In genomic region chr4:134674970-134675369, GRCm38 (mm10) we compare ENCODE assay signal across 27 mouse cellular contexts. TPM values are rescaled to one million over a fixed set of nuclear protein-coding genes. Genes with fewer than 3 reads are reported as not detected.
DNase-seq lines count a peak whose midpoint lies in the region; ATAC-seq and TF ChIP-seq lines count a peak whose summit lies in the region.
"Had no signal": no experiment of that assay in that cellular context is flagged by ENCODE, and none has a peak within 500 bp of the region (broad histone marks: within the 10 kb centered on the region; RNA-seq: fewer than 3 reads in every experiment).

No protein-coding gene starts in this region.

- no peak overlapping the region for H3K4me2 ChIP-seq in hindbrain, embryonic 14.5 days (replicated peaks)
- no peak overlapping the region for H3K4me2 ChIP-seq in kidney, embryonic 15.5 days
- H3K4me2 ChIP-seq in midbrain, embryonic 15.5 days = no peak overlapping the region
- H3K4me2 ChIP-seq: embryonic facial prominence, embryonic 15.5 days; heart, embryonic 15.5 days; limb, embryonic 13.5 days; liver, embryonic 12.5 days; midbrain, embryonic 12.5 days had no signal

- H3K4me1 ChIP-seq in cerebellum, adult 2 months (ENCODE audit: control insufficient read depth, insufficient read depth, low read length) = peaks cover 75% of the 10 kb centered on the region
- peaks cover 86% of the 10 kb centered on the region for H3K4me1 ChIP-seq in hindbrain, embryonic 10.5 days (replicated peaks)
- H3K4me1 ChIP-seq in hindbrain, embryonic 14.5 days (replicated peaks; ENCODE audit: control insufficient read depth, insufficient read depth, low read length) = peaks cover 44% of the 10 kb centered on the region
- H3K4me1 ChIP-seq in kidney, embryonic 15.5 days = peaks cover 58% of the 10 kb centered on the region
- H3K4me1 ChIP-seq in midbrain, embryonic 15.5 days = peaks cover 22% of the 10 kb centered on the region

- H3K36me3 ChIP-seq in hindbrain, embryonic 10.5 days = no peaks in the 10 kb centered on the region
- no peaks in the 10 kb centered on the region for H3K36me3 ChIP-seq in hindbrain, embryonic 14.5 days (replicated peaks; ENCODE audit: control insufficient read depth, insufficient read depth)
- H3K36me3 ChIP-seq in kidney, embryonic 15.5 days = no peaks in the 10 kb centered on the region
- H3K36me3 ChIP-seq in midbrain, embryonic 15.5 days (replicated peaks) = no peaks in the 10 kb centered on the region
- H3K36me3 ChIP-seq: embryonic facial prominence, embryonic 15.5 days; heart, embryonic 15.5 days; limb, embryonic 13.5 days; liver, embryonic 12.5 days; midbrain, embryonic 12.5 days had no signal

- no peak for TF ChIP-seq CTCF in cerebellum, adult 2 months (IDR thresholded peaks at IDR 0.05; ENCODE audit: borderline replicate concordance, insufficient read depth, low read depth, low read length)

- no peak overlapping the region for H3K9ac ChIP-seq in hindbrain, embryonic 14.5 days
- no peak overlapping the region for H3K9ac ChIP-seq in kidney, embryonic 15.5 days
- H3K9ac ChIP-seq in midbrain, embryonic 15.5 days = no peak overlapping the region
- H3K9ac ChIP-seq: embryonic facial prominence, embryonic 15.5 days; heart, embryonic 15.5 days; limb, embryonic 13.5 days; liver, embryonic 12.5 days; midbrain, embryonic 12.5 days had no signal

- no peaks in the 10 kb centered on the region for H3K9me3 ChIP-seq in hindbrain, embryonic 10.5 days
- H3K9me3 ChIP-seq in hindbrain, embryonic 14.5 days (ENCODE audit: control insufficient read depth, low read length) = no peaks in the 10 kb centered on the region
- H3K9me3 ChIP-seq in kidney, embryonic 15.5 days (replicated peaks) = no peaks in the 10 kb centered on the region
- H3K9me3 ChIP-seq in midbrain, embryonic 15.5 days = no peaks in the 10 kb centered on the region
- H3K9me3 ChIP-seq: embryonic facial prominence, embryonic 15.5 days; heart, embryonic 15.5 days; limb, embryonic 13.5 days; liver, embryonic 12.5 days; midbrain, embryonic 12.5 days had no signal

- no peak overlapping the region for H3K4me3 ChIP-seq in cerebellum, adult 2 months (replicated peaks; ENCODE audit: insufficient read depth, low read depth, low read length)
- no peak overlapping the region for H3K4me3 ChIP-seq in hindbrain, embryonic 10.5 days
- no peak overlapping the region for H3K4me3 ChIP-seq in hindbrain, embryonic 14.5 days (replicated peaks; ENCODE audit: low read length)
- no peak overlapping the region for H3K4me3 ChIP-seq in kidney, embryonic 15.5 days (replicated peaks)
- no peak overlapping the region for H3K4me3 ChIP-seq in midbrain, embryonic 15.5 days
- H3K4me3 ChIP-seq: embryonic facial prominence, embryonic 15.5 days; heart, embryonic 15.5 days; limb, embryonic 13.5 days; liver, embryonic 12.5 days; midbrain, embryonic 12.5 days had no signal

- peak; percentile 52 to 65 for DNase-seq in cerebellum, adult 2 months
- no peak for DNase-seq in hindbrain, embryonic 10.5 days (ENCODE audit: low spot score)
- no peak for DNase-seq in hindbrain, embryonic 14.5 days (ENCODE audit: low spot score)
- DNase-seq in kidney, postnatal 14 days = peak; percentile 56
- DNase-seq: adrenal gland, postnatal 14 days; embryo, embryonic 11 days; gastrocnemius, postnatal 10 days; heart, adult 11 months; heart, postnatal 36 days; layer of hippocampus, adult 9-11 months; lung, adult 18-20 months; lung, postnatal 14 days; right cerebral cortex, postnatal 14 days; spleen, adult 18-20 months; thymus, postnatal 14 days had no signal

- no peak; the same call in 1 of the 2 replicates for ATAC-seq in cerebellum, adult (ENCODE audit: insufficient number of reproducible peaks, low FRiP score, low TSS enrichment)
- no peak for ATAC-seq in hindbrain, embryonic 14.5 days (ENCODE audit: low FRiP score)
- ATAC-seq in kidney, embryonic 15.5 days (replicated peaks; ENCODE audit: low FRiP score) = no peak
- no peak for ATAC-seq in midbrain, embryonic 15.5 days (replicated peaks)
- ATAC-seq: CD4-positive, CD25-positive, alpha-beta regulatory T cell, adult 4 months; forebrain, embryonic 16.5 days; hindbrain, embryonic 16.5 days; intestine, embryonic 16.5 days; liver, embryonic 12.5 days had no signal

- TF ChIP-seq POLR2A in cerebellum, adult 2 months (IDR thresholded peaks at IDR 0.05; ENCODE audit: borderline replicate concordance, insufficient read depth, low read length) = no peak

- 62% methylated on average over 3 of the region's 3 CpGs for WGBS in cerebellum, adult 2 months
- WGBS in hindbrain, embryonic 10.5 days = 87% methylated on average over 3 of the region's 3 CpGs
- 95% methylated on average over 3 of the region's 3 CpGs for WGBS in hindbrain, embryonic 14.5 days
- 88% methylated on average over 3 of the region's 3 CpGs for WGBS in kidney, embryonic 15.5 days
- 99% methylated on average over 3 of the region's 3 CpGs for WGBS in midbrain, embryonic 15.5 days

- no peaks in the 10 kb centered on the region for H3K27me3 ChIP-seq in cerebellum, adult 2 months (ENCODE audit: control insufficient read depth, insufficient read depth, low read length)
- H3K27me3 ChIP-seq in hindbrain, embryonic 10.5 days (ENCODE audit: insufficient read depth, poor library complexity, severe bottlenecking) = peaks cover 48% of the 10 kb centered on the region
- H3K27me3 ChIP-seq in hindbrain, embryonic 14.5 days (ENCODE audit: control insufficient read depth, insufficient read depth, low read length) = no peaks in the 10 kb centered on the region
- H3K27me3 ChIP-seq in kidney, embryonic 15.5 days = no peaks in the 10 kb centered on the region
- H3K27me3 ChIP-seq in midbrain, embryonic 15.5 days (replicated peaks) = no peaks in the 10 kb centered on the region
- H3K27me3 ChIP-seq: embryonic facial prominence, embryonic 15.5 days; heart, embryonic 15.5 days; limb, embryonic 13.5 days had no signal

- H3K27ac ChIP-seq in cerebellum, adult 2 months (ENCODE audit: insufficient read depth, low read length) = peak overlapping the region; percentile 80
- H3K27ac ChIP-seq in hindbrain, embryonic 10.5 days = peak overlapping the region; percentile 30; the same call in 1 of the 2 replicates
- no peak overlapping the region for H3K27ac ChIP-seq in hindbrain, embryonic 14.5 days
- H3K27ac ChIP-seq in kidney, embryonic 15.5 days = no peak overlapping the region
- no peak overlapping the region for H3K27ac ChIP-seq in midbrain, embryonic 15.5 days
- H3K27ac ChIP-seq: embryonic facial prominence, embryonic 15.5 days; limb, embryonic 13.5 days; liver, embryonic 12.5 days; midbrain, embryonic 12.5 days had no signal

RNA-seq across cellular contexts. Expression of gene Man1c1, which starts 29.1 kb away (rescaled TPM):
- 30.1 and 36.3 TPM in 2 replicates for polyA plus RNA-seq in cerebellum, adult 2 months (2012; rRNA removed)
- polyA plus RNA-seq in hindbrain, embryonic 10.5 days (2016; fragmentation: Nextera tagmentation; extraction: Ambion mirVana) = 3.7 and 4.1 TPM in 2 replicates
- 7.1 and 7.2 TPM in 2 replicates for polyA plus RNA-seq in hindbrain, embryonic 14.5 days (2014; fragmentation: Nextera tagmentation; extraction: Ambion mirVana)
- polyA plus RNA-seq in kidney, embryonic 15.5 days (2015; fragmentation: Nextera tagmentation; extraction: Ambion mirVana) = 4.3 and 5.1 TPM in 2 replicates
- 3.8 and 4.3 TPM in 2 replicates for polyA plus RNA-seq in midbrain, embryonic 15.5 days (2015; fragmentation: Nextera tagmentation; extraction: Ambion mirVana)

Comparison
In these comparisons a context has a peak if more than half of its experiments do, and no peak if none do; other contexts are left out.
1. H3K27ac ChIP-seq: peak in cerebellum, adult 2 months (single experiment) and hindbrain, embryonic 10.5 days (single experiment); none in hindbrain, embryonic 14.5 days (single experiment), kidney, embryonic 15.5 days (single experiment) and midbrain, embryonic 15.5 days (single experiment).
2. DNase-seq: peak in cerebellum, adult 2 months (2 of 2) and kidney, postnatal 14 days (single experiment); none in hindbrain, embryonic 10.5 days (single experiment) and hindbrain, embryonic 14.5 days (single experiment).